Mouse (Mus musculus): Measurements from ENCODE around the gene Glrx5.
A peak's percentile ranks its signal among the peaks of the same experiment; 100 is the strongest.

GRCm38 (mm10) chr12:104990741-104991454 is 41.6 kb upstream of the Glrx5 start:
- no peak for TF ChIP-seq CTCF (IDR thresholded peaks at IDR 0.05)
- TF ChIP-seq POLR2A (IDR thresholded peaks at IDR 0.05; ENCODE audit: insufficient read depth, low read depth, low read length), result no peak
- peak; percentile 73; the same call in 1 of the 2 replicates for TF ChIP-seq EP300 (IDR thresholded peaks at IDR 0.05; ENCODE audit: insufficient read depth, low read depth, low read length)

Data from heart, adult 2 months (tissue).